Mouse (Mus musculus): ENCODE measurements around the gene Tmem147.

GRCm38 (mm10) chr7:30717716-30718046 is 11.7 kb downstream of the Tmem147 start:
- TF ChIP-seq POLR2A (IDR thresholded peaks at IDR 0.05; ENCODE audit: low read depth, low read length) (no peak), CTCF (IDR thresholded peaks at IDR 0.05; ENCODE audit: borderline replicate concordance, insufficient read depth, low read length) (no peak)

Measured in embryonic fibroblast, embryonic 13.5 days (primary cell).